Mouse (Mus musculus) kidney, embryonic 16.5 days (tissue): ENCODE measurements around the gene Tle4. TPM values are rescaled to one million over a fixed set of nuclear protein-coding genes. Genes with fewer than 3 reads are reported as not detected.
"Not testable (repeated sequence)": the region's sequence is repeated elsewhere in the genome, so short reads cannot be mapped to it uniquely, and the experiment has no call there.

Experiments
- ATAC-seq: fragments of 200-750 bp; cut with Nextera tagmentation; 2 replicates; pipeline ENCODE4 v1.8.0; 2017; ENCODE audit warnings: moderate TSS enrichment; ENCODE audit not compliant: low FRiP score, low TSS enrichment
- H3K27ac ChIP-seq: fragments of 300-500 bp; sonication (generic); 2 replicates; pipeline ENCODE4 v1.5.1; 2014; ENCODE audit warnings: low read length
- H3K27me3 ChIP-seq: fragments of 300-500 bp; sonication (generic); 2 replicates; pipeline ENCODE4 v1.6.1; 2014; ENCODE audit warnings: low read length, control low read depth, mixed read lengths; ENCODE audit not compliant: insufficient read depth
- H3K36me3 ChIP-seq: fragments of 300-500 bp; sonication (generic); 2 replicates; pipeline ENCODE4 v1.6.1; 2014; ENCODE audit warnings: low read length, control low read depth, mixed read lengths; ENCODE audit not compliant: insufficient read depth
- H3K4me1 ChIP-seq: fragments of 300-500 bp; sonication (generic); 2 replicates; pipeline ENCODE4 v1.6.1; 2014; ENCODE audit warnings: low read length, control low read depth, mixed read lengths; ENCODE audit not compliant: insufficient read depth
- H3K4me2 ChIP-seq: fragments of 300-500 bp; sonication (generic); replicated peaks from 2 replicates; pipeline ENCODE4 v1.6.1; 2014; ENCODE audit warnings: low read depth, low read length
- H3K4me3 ChIP-seq: fragments of 300-500 bp; sonication (generic); 2 replicates; pipeline ENCODE4 v1.5.1; 2014; ENCODE audit warnings: mild to moderate bottlenecking, low read length
- H3K9ac ChIP-seq: fragments of 300-500 bp; sonication (generic); replicated peaks from 2 replicates; pipeline ENCODE4 v1.6.1; 2014; ENCODE audit warnings: low read length
- H3K9me3 ChIP-seq: fragments of 300-500 bp; sonication (generic); 2 replicates; pipeline ENCODE4 v1.6.1; 2016; ENCODE audit warnings: low read length, control low read depth
- WGBS: fragments of 180-500 bp; shearing (Covaris S2); extraction: QIAGEN DNeasy Blood & Tissue Kit; methylation state at CpG from one replicate; pipeline ENCODE4 v1.1.7; 2014; 5-methylcytosine and 5-hydroxymethylcytosine counted together
- polyA plus RNA-seq: library from polyadenylated mRNA; unstranded; fragments of >200 nt; fragmentation: Nextera tagmentation; extraction: Ambion mirVana; gene quantifications from 2 replicates; pipeline ENCODE4 v1.2.1, GENCODE M21; 2015

Tle4 gene
- 13.4 and 14.6 TPM in 2 replicates for polyA plus RNA-seq

DNA sequence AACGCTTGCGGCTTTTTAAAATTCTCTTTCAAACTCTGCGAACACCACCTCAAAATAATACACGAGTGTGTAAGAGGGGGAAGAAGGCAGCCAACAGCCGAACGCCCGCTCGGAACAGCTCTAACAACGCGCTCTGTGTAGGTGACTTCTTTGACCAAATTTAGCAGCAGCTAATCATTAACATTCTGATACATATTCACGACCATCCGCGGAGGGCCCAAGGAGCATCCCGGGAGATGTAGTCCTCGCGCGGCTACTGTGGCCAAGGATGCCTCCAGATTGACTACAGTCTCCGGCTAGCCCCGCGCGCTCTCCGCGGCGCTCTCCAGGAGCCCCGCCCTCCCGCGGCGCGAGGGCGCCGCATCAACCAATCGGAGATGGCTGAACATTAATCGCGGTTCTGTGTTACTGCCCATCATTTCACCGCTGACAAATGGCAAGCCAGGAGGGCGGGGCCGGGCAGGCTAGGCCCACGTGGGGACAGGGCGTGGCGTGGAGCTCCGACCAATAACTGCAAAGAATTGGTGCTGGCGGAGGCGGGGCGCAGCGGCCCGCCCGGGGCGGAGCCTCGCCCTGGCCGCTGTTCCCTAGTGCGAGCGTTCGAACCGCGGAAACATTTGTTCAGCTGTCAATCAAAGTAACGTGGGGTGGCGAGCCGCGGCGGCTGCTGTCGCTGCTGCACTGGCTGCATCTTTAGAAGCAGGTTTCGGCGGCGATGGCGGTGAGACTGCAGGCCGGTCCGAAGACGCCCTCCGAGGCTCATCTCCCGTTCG lies at the start of gene Tle4:
Tle4 (minus strand) TSS at position 135 of the 773 bp plus-strand sequence.
- peak; percentile 98 for ATAC-seq
- peak within 1 kb of the TSS; percentile 95 for H3K9ac ChIP-seq
- H3K27me3 ChIP-seq, result no peaks in the 10 kb centered on the region
- under 1% methylated on average over 70 of the region's 71 CpGs for WGBS
- H3K27ac ChIP-seq, result peak within 1 kb of the TSS; percentile 95
- H3K4me1 ChIP-seq, result peaks cover 32% of the 10 kb centered on the region
- no peaks in the 10 kb centered on the region for H3K9me3 ChIP-seq
- H3K36me3 ChIP-seq, result no peaks in the 10 kb centered on the region
- H3K4me3 ChIP-seq, result peak within 1 kb of the TSS; percentile 92
- H3K4me2 ChIP-seq, result peak within 1 kb of the TSS; percentile 72

DNA sequence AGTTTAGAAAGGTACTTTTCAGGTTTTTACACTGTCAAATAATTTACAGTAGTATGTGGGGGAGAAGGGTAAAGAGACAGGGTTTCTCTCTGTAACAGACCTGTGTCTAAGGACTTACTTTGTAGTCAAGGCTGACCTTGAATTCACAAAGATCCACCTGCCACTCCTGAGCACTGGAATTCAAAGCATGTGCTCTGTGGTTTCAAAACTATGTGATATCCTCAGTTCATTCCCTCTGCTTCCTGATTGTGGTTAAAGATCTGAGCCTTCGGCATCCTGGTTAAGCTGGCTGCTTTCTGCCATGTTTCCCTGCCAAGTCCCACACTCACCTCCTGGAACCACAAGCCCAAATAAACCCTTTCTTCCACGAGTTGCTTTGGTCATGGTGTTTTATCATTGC lies 47.8 kb upstream of the Tle4 start:
- Histone ChIP-seq H3K36me3 (no peaks in the 10 kb centered on the region), H3K4me3 (no peak overlapping the region)
- no peak for ATAC-seq

DNA sequence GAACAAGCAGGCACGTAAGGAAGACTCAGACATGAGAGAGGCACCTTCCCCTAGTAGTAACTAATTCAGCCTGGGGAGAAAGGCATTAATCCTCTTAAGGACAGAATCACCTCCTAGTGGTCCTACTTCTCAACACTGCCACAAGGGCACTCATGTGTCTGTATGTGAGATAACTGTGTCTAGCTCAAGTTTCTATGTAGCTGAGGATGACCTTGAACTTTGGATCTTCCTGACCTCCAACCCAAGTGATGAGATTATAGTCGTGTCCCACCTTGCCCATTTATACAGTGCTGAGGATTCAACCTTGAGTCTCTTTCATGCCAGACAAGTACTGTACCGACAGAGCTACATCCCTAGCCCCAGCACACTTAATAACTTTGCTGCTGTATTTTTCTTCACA lies 46.9 kb upstream of the Tle4 start:
- no peaks in the 10 kb centered on the region for H3K27me3 ChIP-seq
- no peak for ATAC-seq
- peaks cover 4% of the 10 kb centered on the region; the same call in 1 of the 2 replicates for H3K4me1 ChIP-seq
- no peak overlapping the region for H3K9ac ChIP-seq
- WGBS, result 82% methylated on average over 3 of the region's 3 CpGs
- no peaks in the 10 kb centered on the region for H3K36me3 ChIP-seq
- H3K27ac ChIP-seq, result no peak overlapping the region
- H3K4me2 ChIP-seq, result no peak overlapping the region
- H3K9me3 ChIP-seq, result no peaks in the 10 kb centered on the region
- H3K4me3 ChIP-seq, result no peak overlapping the region

More for the DNA sequence above, 47.8 kb upstream of the Tle4 start:
- Histone ChIP-seq H3K27ac (no peak overlapping the region), H3K27me3 (no peaks in the 10 kb centered on the region), H3K9me3 (no peaks in the 10 kb centered on the region), H3K4me1 (peaks cover 4% of the 10 kb centered on the region; the same call in 1 of the 2 replicates), H3K4me2 (no peak overlapping the region), H3K9ac (no peak overlapping the region)
- 75% methylated on average over 2 of the region's 2 CpGs for WGBS

DNA sequence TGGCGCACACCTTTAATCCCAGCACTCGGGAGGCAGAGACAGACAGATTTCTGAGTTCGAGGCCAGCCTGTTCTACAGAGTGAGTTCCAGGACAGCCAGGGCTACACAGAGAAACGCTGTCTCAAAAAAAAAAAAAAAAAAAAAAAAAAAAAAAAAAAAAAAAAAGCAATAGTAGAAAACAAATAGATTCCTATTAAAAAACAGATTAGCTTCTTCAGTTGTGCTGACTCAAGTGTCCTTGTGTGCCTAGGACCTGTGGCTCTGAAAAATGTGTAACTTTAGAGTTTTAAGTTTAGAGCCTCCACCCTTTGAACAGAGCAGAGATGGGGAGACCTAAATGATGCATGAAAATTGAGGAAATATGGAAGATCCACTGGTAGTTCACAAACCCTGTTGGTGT lies 45.2 kb upstream of the Tle4 start:
- not testable (repeated sequence) for H3K4me3 ChIP-seq, H3K27me3 ChIP-seq, H3K4me2 ChIP-seq, H3K36me3 ChIP-seq, ATAC-seq, H3K27ac ChIP-seq, H3K9ac ChIP-seq, H3K4me1 ChIP-seq, H3K9me3 ChIP-seq
- 86% methylated on average over 4 of the region's 4 CpGs for WGBS

DNA sequence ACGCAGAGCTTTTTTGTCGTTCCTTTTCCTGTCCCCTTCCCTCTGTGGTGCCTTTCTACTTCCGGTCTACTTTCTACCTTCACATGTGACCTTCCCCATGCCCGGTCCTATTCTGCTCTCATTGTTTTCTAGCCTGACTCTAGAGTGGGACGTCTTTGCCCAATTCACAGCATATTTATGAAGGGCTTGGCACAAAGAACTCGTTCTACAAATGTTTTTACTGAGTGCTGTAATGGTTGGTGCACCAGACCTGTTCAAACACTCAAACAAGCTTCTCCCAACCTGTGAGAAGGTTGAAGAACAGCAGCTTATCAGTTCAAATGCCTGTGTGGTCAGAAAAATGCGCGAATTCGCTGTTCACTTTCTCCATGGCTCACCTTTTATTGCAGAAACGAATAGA lies 44.8 kb upstream of the Tle4 start:
- Histone ChIP-seq H3K27me3 (no peaks in the 10 kb centered on the region), H3K4me3 (no peak overlapping the region), H3K4me2 (no peak overlapping the region), H3K4me1 (peaks cover 4% of the 10 kb centered on the region; the same call in 1 of the 2 replicates), H3K9me3 (no peaks in the 10 kb centered on the region), H3K27ac (no peak overlapping the region), H3K9ac (no peak overlapping the region), H3K36me3 (no peaks in the 10 kb centered on the region)
- WGBS, result 87% methylated on average over 10 of the region's 10 CpGs
- ATAC-seq, result no peak

DNA sequence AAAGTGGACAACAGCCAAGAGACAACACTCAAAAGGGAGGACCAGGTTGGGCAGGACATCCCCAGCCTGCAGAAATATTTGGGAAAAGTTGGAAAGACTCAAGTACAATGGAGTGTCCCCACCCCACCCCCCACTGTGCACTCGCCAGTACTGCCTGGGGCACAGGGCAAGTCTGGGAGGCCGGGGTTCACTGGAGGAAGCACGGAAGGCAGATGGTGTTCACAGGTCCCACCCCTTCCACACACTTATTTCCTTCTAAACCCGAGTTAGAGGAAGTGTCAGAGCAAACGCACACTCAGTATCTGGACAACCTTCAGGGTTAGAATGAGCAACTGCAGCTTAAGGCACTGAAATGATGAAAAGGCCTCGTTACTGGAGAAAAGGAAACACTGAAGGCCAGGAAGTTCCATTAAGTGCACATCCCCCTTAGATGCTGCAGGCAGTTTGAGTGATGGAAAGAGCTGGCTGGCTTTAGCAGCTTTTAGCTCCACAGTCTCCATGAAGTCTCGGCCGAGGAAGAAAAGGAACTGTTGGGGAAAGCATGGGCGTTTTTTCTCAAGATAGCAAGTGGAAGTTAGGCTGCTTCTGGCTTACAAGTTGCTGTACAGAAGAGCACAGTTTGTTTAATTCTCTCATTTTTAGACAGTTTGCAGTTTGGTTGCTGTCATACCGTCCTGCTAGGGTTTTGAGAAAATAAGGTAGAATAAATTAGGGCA lies 37.5 kb upstream of the Tle4 start:
- Histone ChIP-seq H3K4me1 (0 out of 2 replicates have a peak, but pooled peaks cover 9% of the 10 kb centered on the region), H3K27ac (no peak overlapping the region; the same call in 1 of the 2 replicates), H3K4me2 (peak overlapping the region; percentile 4; the same call in 1 of the 2 replicates), H3K9ac (no peak overlapping the region), H3K27me3 (no peaks in the 10 kb centered on the region), H3K9me3 (peaks cover 5% of the 10 kb centered on the region; the same call in 1 of the 2 replicates), H3K36me3 (no peaks in the 10 kb centered on the region), H3K4me3 (no peak overlapping the region)
- ATAC-seq, result 0 out of 2 replicates have a peak, but pooled peaks have one; percentile 9
- 34% methylated on average over 10 of the region's 10 CpGs for WGBS

DNA sequence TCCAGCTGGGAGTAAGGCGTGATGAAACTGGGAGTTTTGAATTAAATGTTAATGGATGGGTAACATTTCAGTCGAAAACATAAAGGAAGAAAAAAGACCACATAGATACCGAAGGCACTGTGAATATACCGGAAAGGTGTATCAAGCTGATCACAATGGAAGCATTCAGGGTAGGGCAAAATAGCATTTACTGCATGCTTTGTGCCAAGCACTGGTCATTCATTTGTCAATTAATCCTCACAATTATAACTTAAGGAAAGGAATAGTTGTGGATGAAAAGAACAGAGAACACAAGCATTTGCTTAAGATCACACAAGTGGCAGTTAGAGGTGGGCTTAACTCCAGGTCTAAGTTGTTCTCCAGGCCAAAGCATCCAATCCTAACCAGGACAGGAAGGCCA lies 25.5 kb upstream of the Tle4 start:
- H3K4me2 ChIP-seq, result no peak overlapping the region
- no peak overlapping the region for H3K9ac ChIP-seq
- H3K36me3 ChIP-seq, result no peaks in the 10 kb centered on the region
- ATAC-seq, result no peak
- WGBS, result 92% methylated on average over 4 of the region's 4 CpGs
- H3K4me1 ChIP-seq, result no peaks in the 10 kb centered on the region
- H3K27ac ChIP-seq, result no peak overlapping the region
- no peak overlapping the region for H3K4me3 ChIP-seq
- H3K9me3 ChIP-seq, result no peaks in the 10 kb centered on the region
- no peaks in the 10 kb centered on the region for H3K27me3 ChIP-seq

DNA sequence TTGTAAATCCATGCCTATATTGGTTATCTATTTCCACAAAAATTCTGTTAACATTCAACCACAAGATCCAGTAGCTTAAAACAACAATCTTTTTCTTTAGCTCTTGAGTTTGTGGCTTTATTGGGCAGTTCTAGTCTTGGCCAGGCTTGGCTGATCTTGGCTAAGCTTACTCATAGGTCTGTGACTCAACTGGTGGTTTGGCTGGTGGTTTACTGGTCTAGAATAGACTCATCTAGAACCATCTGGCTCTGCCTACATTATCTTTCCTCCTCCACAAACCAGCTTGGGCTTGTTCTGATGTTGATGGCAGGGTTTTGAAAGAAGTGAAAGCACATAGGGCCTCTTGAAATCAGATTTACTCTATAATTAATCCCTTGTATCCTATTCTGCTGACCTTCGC lies 22.7 kb upstream of the Tle4 start:
- ATAC-seq, result no peak
- Histone ChIP-seq H3K4me1 (no peaks in the 10 kb centered on the region), H3K27me3 (no peaks in the 10 kb centered on the region), H3K27ac (no peak overlapping the region), H3K36me3 (no peaks in the 10 kb centered on the region), H3K9me3 (no peaks in the 10 kb centered on the region), H3K9ac (no peak overlapping the region), H3K4me2 (no peak overlapping the region), H3K4me3 (no peak overlapping the region)
- 95% methylated on average over 1 of the region's 1 CpGs for WGBS

DNA sequence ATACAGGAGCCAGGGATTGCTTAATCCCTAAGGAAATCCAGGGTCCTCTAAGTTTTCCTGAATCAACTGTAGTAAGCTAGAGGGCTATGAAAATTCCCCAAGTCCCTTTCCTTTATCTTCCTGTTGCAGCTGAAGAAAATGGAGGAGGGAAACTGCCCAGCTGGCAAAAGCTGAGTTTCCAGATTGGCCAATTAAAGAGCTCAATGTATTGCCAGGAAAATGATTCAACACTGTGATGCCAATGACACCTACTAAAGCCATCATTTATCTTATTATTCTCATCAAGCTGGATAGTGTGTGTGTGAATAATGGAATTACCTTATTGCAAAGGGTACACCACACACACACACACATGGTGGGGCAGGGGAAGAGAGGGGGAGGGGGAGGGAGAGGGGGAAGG lies 22.0 kb upstream of the Tle4 start:
- no peaks in the 10 kb centered on the region for H3K36me3 ChIP-seq
- H3K4me3 ChIP-seq, result no peak overlapping the region
- H3K27ac ChIP-seq, result no peak overlapping the region
- no peak for ATAC-seq
- no peaks in the 10 kb centered on the region for H3K27me3 ChIP-seq
- H3K9me3 ChIP-seq, result no peaks in the 10 kb centered on the region
- no peaks in the 10 kb centered on the region for H3K4me1 ChIP-seq
- H3K9ac ChIP-seq, result no peak overlapping the region
- H3K4me2 ChIP-seq, result no peak overlapping the region

DNA sequence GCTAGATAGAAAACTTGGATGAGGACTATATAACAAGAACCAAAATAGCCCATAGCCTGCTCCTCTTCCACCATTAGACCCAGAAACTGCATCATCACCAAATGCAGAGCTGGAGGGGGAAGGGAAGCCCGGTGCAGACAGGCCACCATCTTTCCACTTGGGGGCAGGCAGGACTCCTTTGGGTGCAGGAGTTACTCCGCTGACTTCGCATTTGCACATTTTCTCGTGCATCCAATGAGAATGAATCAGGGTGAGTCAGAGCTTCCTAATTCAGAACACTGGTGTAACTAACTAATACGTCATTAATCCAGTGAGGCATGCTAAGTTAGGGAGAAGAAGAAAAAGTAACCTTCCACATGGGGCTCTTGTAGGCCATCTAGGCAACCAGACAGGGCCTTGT lies 17.0 kb upstream of the Tle4 start:
- WGBS, result 77% methylated on average over 5 of the region's 5 CpGs

More for the DNA sequence above, 17.0 kb upstream of the Tle4 start:
- H3K36me3 ChIP-seq, result no peaks in the 10 kb centered on the region
- no peaks in the 10 kb centered on the region for H3K9me3 ChIP-seq
- no peak overlapping the region for H3K4me2 ChIP-seq
- H3K9ac ChIP-seq, result no peak overlapping the region
- no peak for ATAC-seq
- no peaks in the 10 kb centered on the region for H3K4me1 ChIP-seq
- no peak overlapping the region for H3K4me3 ChIP-seq
- no peak overlapping the region for H3K27ac ChIP-seq
- no peaks in the 10 kb centered on the region for H3K27me3 ChIP-seq
